ENCODE assay signal across 18 mouse cellular contexts in genomic region chr3:116852421-116852820, GRCm38 (mm10). TPM values are rescaled to one million over a fixed set of nuclear protein-coding genes. Genes with fewer than 3 reads are reported as not detected.
DNase-seq lines count a peak whose midpoint lies in the region; ATAC-seq lines count a peak whose summit lies in the region.
"Had no signal": no experiment of that assay in that cellular context is flagged by ENCODE, and none has a peak within 500 bp of the region (broad histone marks: within the 10 kb centered on the region; RNA-seq: fewer than 3 reads in every experiment).

No protein-coding gene starts in this region.

- no peak overlapping the region for H3K4me3 ChIP-seq in midbrain, embryonic 11.5 days (ENCODE audit: low read depth, low read length)
- no peak overlapping the region for H3K4me3 ChIP-seq in midbrain, embryonic 15.5 days

- no peaks in the 10 kb centered on the region for H3K9me3 ChIP-seq in midbrain, embryonic 11.5 days (ENCODE audit: control insufficient read depth, low read length)
- H3K9me3 ChIP-seq in midbrain, embryonic 15.5 days: no peaks in the 10 kb centered on the region
- H3K9me3 ChIP-seq: G1E had no signal

- intact Hi-C loops in heart, postnatal 25 days (cut with DNase I): no loop called here

- no peak overlapping the region for H3K27ac ChIP-seq in midbrain, embryonic 11.5 days (ENCODE audit: low read depth, low read length)
- H3K27ac ChIP-seq in midbrain, embryonic 15.5 days: no peak overlapping the region

- no peaks in the 10 kb centered on the region for H3K27me3 ChIP-seq in midbrain, embryonic 11.5 days (ENCODE audit: control insufficient read depth, insufficient read depth, low read length)
- H3K27me3 ChIP-seq in midbrain, embryonic 15.5 days (replicated peaks): no peaks in the 10 kb centered on the region
- H3K27me3 ChIP-seq: Patski had no signal

- no peaks in the 10 kb centered on the region for H3K36me3 ChIP-seq in midbrain, embryonic 11.5 days (ENCODE audit: control insufficient read depth, insufficient read depth, low read length)
- no peaks in the 10 kb centered on the region for H3K36me3 ChIP-seq in midbrain, embryonic 15.5 days (replicated peaks)
- H3K36me3 ChIP-seq: G1E had no signal

- H3K9ac ChIP-seq in midbrain, embryonic 11.5 days (ENCODE audit: low read length): no peak overlapping the region
- H3K9ac ChIP-seq in midbrain, embryonic 15.5 days: no peak overlapping the region

- WGBS in midbrain, embryonic 11.5 days: 83% methylated on average over 3 of the region's 3 CpGs
- WGBS in midbrain, embryonic 15.5 days: 91% methylated on average over 3 of the region's 3 CpGs

- peak; percentile 60 for DNase-seq in heart, adult 11 months
- no peak for DNase-seq in heart, postnatal 25 days (ENCODE audit: low spot score)
- DNase-seq in midbrain, embryonic 11.5 days (ENCODE audit: low spot score, missing footprints): peak; percentile 69
- DNase-seq: adrenal gland, adult 2 months; adrenal gland, adult 8-10 months; adrenal gland, postnatal 10 days; adrenal gland, postnatal 14 days; adrenal gland, postnatal 25 days; adrenal gland, postnatal 36 days; B cell, adult 2 months; cerebellum, adult 11 months; cerebellum, adult 11-12 months; cerebellum, adult 18-20 months had no signal

- no peak overlapping the region for H3K4me2 ChIP-seq in midbrain, embryonic 11.5 days
- no peak overlapping the region for H3K4me2 ChIP-seq in midbrain, embryonic 15.5 days

- no peaks in the 10 kb centered on the region for H3K4me1 ChIP-seq in midbrain, embryonic 11.5 days (ENCODE audit: control insufficient read depth, insufficient read depth, low read length)
- no peaks in the 10 kb centered on the region for H3K4me1 ChIP-seq in midbrain, embryonic 15.5 days

- no peak for ATAC-seq in midbrain, embryonic 11.5 days (ENCODE audit: low FRiP score)
- ATAC-seq in midbrain, embryonic 15.5 days (replicated peaks): no peak
- ATAC-seq: activated CD4-positive, CD25-positive, alpha-beta regulatory T cell, adult 4 months; CD4-positive, CD25-positive, alpha-beta regulatory T cell, adult 4 months; Patski had no signal

RNA-seq across cellular contexts. Expression of gene Frrs1, which starts 6.8 kb away (rescaled TPM):
- total RNA-seq in heart, postnatal 25 days (2021): 1 to 10 TPM; 3.1 to 4.8 TPM
- polyA plus RNA-seq in midbrain, embryonic 11.5 days (2014; fragmentation: Nextera tagmentation; extraction: Ambion mirVana): 7.8 and 8.5 TPM in 2 replicates
- polyA plus RNA-seq in midbrain, embryonic 15.5 days (2015; fragmentation: Nextera tagmentation; extraction: Ambion mirVana): 6.5 and 6.8 TPM in 2 replicates

RNA-seq across cellular contexts. Expression of gene Agl, which starts 44.5 kb away (rescaled TPM):
- 100 to 1,000 TPM; 199 to 210 TPM for total RNA-seq in heart, postnatal 25 days (2021)
- 11.3 and 14.1 TPM in 2 replicates for polyA plus RNA-seq in midbrain, embryonic 11.5 days (2014; fragmentation: Nextera tagmentation; extraction: Ambion mirVana)
- polyA plus RNA-seq in midbrain, embryonic 15.5 days (2015; fragmentation: Nextera tagmentation; extraction: Ambion mirVana): 15.8 and 17.6 TPM in 2 replicates
